Mouse (Mus musculus) neural tube, embryonic 12.5 days (tissue): Measurements from ENCODE around the gene Fbxl3. TPM values are rescaled to one million over a fixed set of nuclear protein-coding genes. Genes with fewer than 3 reads are reported as not detected.

Source experiments
- ATAC-seq: fragments of 200-750 bp; cut with Nextera tagmentation; 2 replicates; pipeline ENCODE4 v1.8.0; 2017; ENCODE audit warnings: low read depth, mild to moderate bottlenecking, moderate TSS enrichment, moderate library complexity; ENCODE audit not compliant: low FRiP score
- H3K27ac ChIP-seq: fragments of 300-500 bp; sonication (generic); 2 replicates; pipeline ENCODE4 v1.5.1; 2016
- H3K27me3 ChIP-seq: fragments of 300-500 bp; sonication (generic); replicated peaks from 2 replicates; pipeline ENCODE4 v1.6.1; 2016; ENCODE audit warnings: mild to moderate bottlenecking
- H3K36me3 ChIP-seq: fragments of 300-500 bp; sonication (generic); 2 replicates; pipeline ENCODE4 v1.6.1; 2016; ENCODE audit warnings: mild to moderate bottlenecking
- H3K4me1 ChIP-seq: fragments of 300-500 bp; sonication (generic); 2 replicates; pipeline ENCODE4 v1.6.1; 2016
- H3K4me2 ChIP-seq: fragments of 300-500 bp; sonication (generic); replicated peaks from 2 replicates; pipeline ENCODE4 v1.6.1; 2016; ENCODE audit warnings: mild to moderate bottlenecking
- H3K4me3 ChIP-seq: fragments of 300-500 bp; sonication (generic); 2 replicates; pipeline ENCODE4 v1.5.1; 2016
- H3K9ac ChIP-seq: fragments of 300-500 bp; sonication (generic); 2 replicates; pipeline ENCODE4 v1.6.1; 2016; ENCODE audit warnings: mild to moderate bottlenecking
- H3K9me3 ChIP-seq: fragments of 300-500 bp; sonication (generic); 2 replicates; pipeline ENCODE4 v1.6.1; 2016; ENCODE audit warnings: mild to moderate bottlenecking
- WGBS: fragments of 180-500 bp; shearing (Covaris S2); methylation state at CpG from one replicate; pipeline ENCODE4 v1.1.7; 2016; 5-methylcytosine and 5-hydroxymethylcytosine counted together
- polyA plus RNA-seq: library from polyadenylated mRNA; unstranded; fragments of >200 nt; fragmentation: Nextera tagmentation; extraction: Ambion mirVana; gene quantifications from 2 replicates; pipeline ENCODE4 v1.2.1, GENCODE M21; 2016

Gene Fbxl3
- polyA plus RNA-seq, result 29.0 and 29.8 TPM in 2 replicates

GRCm38 (mm10) chr14:103099238-103099933 is at the start of gene Fbxl3:
TSS of gene Fbxl3 (minus strand) at chr14:103099566.
- peak within 1 kb of the TSS; percentile 97 for H3K27ac ChIP-seq
- H3K9me3 ChIP-seq, result no peaks in the 10 kb centered on the region
- H3K36me3 ChIP-seq, result peaks cover 4% of the 10 kb centered on the region; the same call in 1 of the 2 replicates
- H3K4me2 ChIP-seq, result peak within 1 kb of the TSS; percentile 60
- under 1% methylated on average over 88 of the region's 88 CpGs for WGBS
- H3K4me1 ChIP-seq, result peaks cover 14% of the 10 kb centered on the region
- H3K27me3 ChIP-seq, result no peaks in the 10 kb centered on the region
- H3K4me3 ChIP-seq, result peak within 1 kb of the TSS; percentile 93
- peak within 1 kb of the TSS; percentile 99 for H3K9ac ChIP-seq
- ATAC-seq, result peak; percentile 89

GRCm38 (mm10) chr14:103131991-103132390 is 32.6 kb upstream of the Fbxl3 start:
- Histone ChIP-seq H3K4me2 (no peak overlapping the region), H3K27me3 (no peaks in the 10 kb centered on the region), H3K4me1 (no peaks in the 10 kb centered on the region), H3K4me3 (no peak overlapping the region), H3K9me3 (no peaks in the 10 kb centered on the region), H3K27ac (no peak overlapping the region), H3K36me3 (peaks cover 61% of the 10 kb centered on the region), H3K9ac (no peak overlapping the region)
- ATAC-seq, result no peak
- WGBS, result 82% methylated on average over 2 of the region's 2 CpGs

- Histone ChIP-seq H3K9ac (no peak overlapping the region), H3K4me1 (no peaks in the 10 kb centered on the region), H3K27me3 (no peaks in the 10 kb centered on the region), H3K36me3 (peaks cover 72% of the 10 kb centered on the region), H3K27ac (no peak overlapping the region), H3K9me3 (no peaks in the 10 kb centered on the region), H3K4me2 (no peak overlapping the region), H3K4me3 (no peak overlapping the region)
- no peak for ATAC-seq
- 88% methylated on average over 6 of the region's 6 CpGs for WGBS
Measured at GRCm38 (mm10) chr14:103125756-103126155, 26.4 kb upstream of the Fbxl3 start.

- ATAC-seq, result no peak
Measured at GRCm38 (mm10) chr14:103114994-103115670, 15.8 kb upstream of the Fbxl3 start.

GRCm38 (mm10) chr14:103112606-103113363 is 13.4 kb upstream of the Fbxl3 start:
- WGBS, result 90% methylated on average over 3 of the region's 3 CpGs
- no peak overlapping the region for H3K27ac ChIP-seq
- H3K9ac ChIP-seq, result no peak overlapping the region
- no peaks in the 10 kb centered on the region for H3K9me3 ChIP-seq
- no peak overlapping the region for H3K4me2 ChIP-seq
- H3K36me3 ChIP-seq, result peaks cover 36% of the 10 kb centered on the region
- H3K4me1 ChIP-seq, result no peaks in the 10 kb centered on the region
- ATAC-seq, result no peak
- H3K4me3 ChIP-seq, result no peak overlapping the region
- no peaks in the 10 kb centered on the region for H3K27me3 ChIP-seq

More at GRCm38 (mm10) chr14:103114994-103115670, 15.8 kb upstream of the Fbxl3 start:
- Histone ChIP-seq H3K9me3 (no peaks in the 10 kb centered on the region), H3K4me2 (no peak overlapping the region), H3K4me3 (no peak overlapping the region), H3K27me3 (no peaks in the 10 kb centered on the region), H3K9ac (no peak overlapping the region), H3K27ac (no peak overlapping the region), H3K36me3 (peaks cover 53% of the 10 kb centered on the region), H3K4me1 (no peaks in the 10 kb centered on the region)
- WGBS, result 97% methylated on average over 3 of the region's 3 CpGs

GRCm38 (mm10) chr14:103109971-103110370 is 10.6 kb upstream of the Fbxl3 start:
- no peak overlapping the region for H3K4me2 ChIP-seq
- 85% methylated on average over 4 of the region's 4 CpGs for WGBS

GRCm38 (mm10) chr14:103106301-103106700 is 6.9 kb upstream of the Fbxl3 start:
- no peak for ATAC-seq
- Histone ChIP-seq H3K27ac (no peak overlapping the region), H3K4me2 (no peak overlapping the region), H3K9ac (no peak overlapping the region), H3K4me1 (no peaks in the 10 kb centered on the region), H3K9me3 (no peaks in the 10 kb centered on the region), H3K36me3 (no peaks in the 10 kb centered on the region), H3K4me3 (no peak overlapping the region), H3K27me3 (no peaks in the 10 kb centered on the region)
- 91% methylated on average over 2 of the region's 2 CpGs for WGBS

More at GRCm38 (mm10) chr14:103109971-103110370, 10.6 kb upstream of the Fbxl3 start:
- Histone ChIP-seq H3K36me3 (peaks cover 11% of the 10 kb centered on the region), H3K4me3 (no peak overlapping the region), H3K4me1 (no peaks in the 10 kb centered on the region), H3K27ac (no peak overlapping the region), H3K9me3 (no peaks in the 10 kb centered on the region), H3K27me3 (no peaks in the 10 kb centered on the region), H3K9ac (no peak overlapping the region)
- ATAC-seq, result no peak

GRCm38 (mm10) chr14:103102731-103103335 is 3.5 kb upstream of the Fbxl3 start:
- WGBS, result 82% methylated on average over 10 of the region's 10 CpGs
- no peaks in the 10 kb centered on the region for H3K27me3 ChIP-seq
- no peaks in the 10 kb centered on the region for H3K36me3 ChIP-seq
- no peak overlapping the region for H3K4me2 ChIP-seq
- H3K9me3 ChIP-seq, result no peaks in the 10 kb centered on the region
- no peak overlapping the region for H3K4me3 ChIP-seq
- no peak overlapping the region for H3K9ac ChIP-seq
- H3K27ac ChIP-seq, result no peak overlapping the region
- peaks cover 3% of the 10 kb centered on the region; the same call in 1 of the 2 replicates for H3K4me1 ChIP-seq
- no peak for ATAC-seq

GRCm38 (mm10) chr14:103102246-103102645 is 2.9 kb upstream of the Fbxl3 start:
- Histone ChIP-seq H3K27me3 (no peaks in the 10 kb centered on the region), H3K4me1 (peaks cover 6% of the 10 kb centered on the region), H3K4me2 (no peak overlapping the region), H3K27ac (no peak overlapping the region), H3K9me3 (no peaks in the 10 kb centered on the region), H3K36me3 (no peaks in the 10 kb centered on the region), H3K4me3 (no peak overlapping the region), H3K9ac (no peak overlapping the region)
- WGBS, result 62% methylated on average over 6 of the region's 6 CpGs
- no peak for ATAC-seq

- Histone ChIP-seq H3K4me3 (no peak overlapping the region), H3K27me3 (no peaks in the 10 kb centered on the region), H3K27ac (no peak overlapping the region), H3K36me3 (no peaks in the 10 kb centered on the region), H3K9ac (no peak overlapping the region), H3K9me3 (no peaks in the 10 kb centered on the region), H3K4me2 (no peak overlapping the region), H3K4me1 (peaks cover 14% of the 10 kb centered on the region)
- WGBS, result 86% methylated on average over 3 of the region's 3 CpGs
- no peak for ATAC-seq
Measured at GRCm38 (mm10) chr14:103101171-103101570, 1.8 kb upstream of the Fbxl3 start.

- Histone ChIP-seq H3K36me3 (peaks cover 1% of the 10 kb centered on the region; the same call in 1 of the 2 replicates), H3K9ac (no peak overlapping the region), H3K4me1 (peaks cover 14% of the 10 kb centered on the region), H3K9me3 (no peaks in the 10 kb centered on the region), H3K4me3 (no peak overlapping the region), H3K27ac (no peak overlapping the region), H3K27me3 (no peaks in the 10 kb centered on the region), H3K4me2 (no peak overlapping the region)
- no peak for ATAC-seq
- WGBS, result 87% methylated on average over 13 of the region's 13 CpGs
Measured at GRCm38 (mm10) chr14:103100296-103100695, 930 bp upstream of the Fbxl3 start.
